Mouse (Mus musculus) olfactory bulb, adult 2 months (tissue): Measurements from ENCODE around the gene Xrn2.

ENCODE experiments used
- CTCF ChIP-seq: fragments of 200-500 bp; IDR thresholded peaks from 2 replicates; pipeline ENCODE4 v1.5.1; 2012; ENCODE audit warnings: low read depth, mild to moderate bottlenecking, low read length, moderate library complexity; ENCODE audit not compliant: insufficient read depth
- POLR2A ChIP-seq: fragments of 200-500 bp; IDR thresholded peaks from 2 replicates; pipeline ENCODE4 v1.6.1; 2012; ENCODE audit warnings: mild to moderate bottlenecking, low read depth, low read length, moderate library complexity; ENCODE audit not compliant: insufficient read depth

DNA sequence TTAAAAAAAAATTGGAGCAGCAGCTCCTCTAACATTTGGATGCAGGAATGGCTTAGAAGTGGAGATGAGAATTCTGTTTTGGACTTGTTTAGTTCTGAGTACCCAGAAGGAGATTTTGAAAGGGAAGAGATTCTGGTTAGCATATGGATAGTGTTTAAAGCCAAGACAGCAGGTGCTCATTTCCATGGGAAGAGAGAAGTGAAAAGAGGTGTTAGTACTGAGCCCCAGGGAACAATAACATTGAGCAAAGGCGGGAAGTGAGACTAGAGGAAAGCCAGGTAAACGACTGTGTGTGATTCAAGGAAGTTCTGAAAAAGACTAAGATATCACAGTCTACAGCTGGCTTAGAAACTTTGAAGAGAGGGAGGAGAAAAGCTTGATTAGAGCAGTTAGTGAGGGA is 20.3 kb downstream of the Xrn2 start:
- TF ChIP-seq CTCF (no peak), POLR2A (no peak)
